Mouse (Mus musculus) kidney, adult 9 months (tissue): ENCODE results near the gene Gprc5b.

ENCODE experiments used
- DNase-seq: peaks from one replicate; pipeline ENCODE4 v3.0.0; 2022

Gprc5b gene

GRCm38 (mm10) chr7:118995007-118995406 lies at the start of gene Gprc5b:
Gene Gprc5b (minus strand): TSS chr7:118995211.
- DNase-seq, result peak; percentile 77

- DNase-seq, result no peak
Observed at GRCm38 (mm10) chr7:119041502-119041901, 46.5 kb upstream of the Gprc5b start.

GRCm38 (mm10) chr7:119037581-119037980 lies 42.6 kb upstream of the Gprc5b start:
- DNase-seq, result no peak

DNA sequence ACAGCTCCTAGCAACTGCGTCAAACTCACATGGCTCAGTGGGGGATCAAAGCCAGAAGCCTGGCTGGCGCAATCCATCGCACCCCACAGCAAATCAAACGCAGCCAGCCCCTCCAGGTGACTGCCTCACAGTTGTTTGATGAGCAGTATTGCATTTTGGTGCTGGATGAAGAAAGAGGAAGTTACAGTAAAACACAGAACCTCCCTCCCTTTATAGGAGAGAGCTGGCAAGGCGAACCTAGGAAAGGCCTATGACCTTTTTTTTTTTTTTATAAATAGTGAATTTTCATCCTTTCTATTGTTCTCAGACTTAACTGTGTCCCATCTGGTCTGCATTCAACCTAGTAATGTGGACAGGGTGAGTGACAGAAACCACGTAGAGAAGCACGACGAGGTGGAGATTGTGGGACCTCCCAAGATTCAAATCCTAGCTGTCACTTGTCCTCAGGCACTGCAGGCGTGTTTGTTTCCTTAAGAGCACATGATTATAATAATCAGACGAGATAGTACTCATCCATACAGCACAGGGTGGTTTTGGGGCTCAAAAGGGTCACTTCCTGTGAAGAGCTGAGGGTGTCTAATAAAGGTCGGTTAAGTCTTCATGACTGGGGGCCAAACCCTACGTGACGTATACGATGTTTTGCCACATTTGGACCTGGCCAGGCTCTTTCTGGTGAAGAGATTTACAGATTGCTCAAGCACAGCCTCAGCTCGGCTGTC lies 39.4 kb upstream of the Gprc5b start:
- DNase-seq, result no peak

- peak; percentile 80 for DNase-seq
Observed at GRCm38 (mm10) chr7:119023394-119023921, 28.4 kb upstream of the Gprc5b start.

DNA sequence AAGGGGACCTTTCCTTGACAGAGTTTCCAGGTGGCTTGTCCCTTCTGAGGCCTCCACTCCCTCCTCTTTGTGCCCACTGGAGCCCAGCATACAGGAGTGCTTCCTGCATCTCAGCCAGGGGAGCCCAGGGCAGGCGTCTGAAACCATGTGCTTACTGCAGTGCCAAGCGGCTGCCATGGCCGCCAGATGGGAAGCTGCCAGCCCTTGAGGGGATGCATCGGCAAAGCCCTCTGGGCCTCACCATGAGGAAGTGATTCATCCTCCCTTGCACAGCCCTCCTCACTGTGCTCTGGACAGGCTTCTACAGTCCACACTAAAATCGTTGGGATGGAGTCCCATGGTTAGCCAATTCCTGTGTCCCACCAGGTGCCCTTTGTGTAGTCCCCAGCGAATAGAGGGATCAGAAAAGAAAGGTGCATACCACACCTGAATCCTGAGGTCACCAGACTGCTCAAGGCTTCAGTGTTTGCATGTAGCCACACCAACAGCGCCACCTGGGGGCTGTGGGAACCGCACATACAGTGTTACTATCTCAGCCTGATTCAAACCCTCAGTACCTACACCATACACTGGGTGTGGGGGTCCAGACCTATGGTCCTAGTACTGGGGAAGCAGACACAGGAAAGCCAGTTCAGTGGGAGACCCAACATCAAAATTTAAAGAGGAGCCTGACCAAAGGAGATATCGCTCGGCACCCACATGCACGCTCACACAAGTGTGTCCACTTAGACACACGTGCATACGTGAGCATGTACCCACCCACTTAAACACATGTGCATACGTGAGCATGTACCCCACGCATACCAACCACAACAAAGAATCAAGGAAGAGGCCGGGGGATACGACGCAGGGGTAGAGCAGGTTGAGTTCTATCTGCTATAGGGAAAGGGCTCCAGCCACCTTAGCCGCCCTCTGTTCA lies 27.5 kb upstream of the Gprc5b start:
- DNase-seq, result peak; percentile 41

DNA sequence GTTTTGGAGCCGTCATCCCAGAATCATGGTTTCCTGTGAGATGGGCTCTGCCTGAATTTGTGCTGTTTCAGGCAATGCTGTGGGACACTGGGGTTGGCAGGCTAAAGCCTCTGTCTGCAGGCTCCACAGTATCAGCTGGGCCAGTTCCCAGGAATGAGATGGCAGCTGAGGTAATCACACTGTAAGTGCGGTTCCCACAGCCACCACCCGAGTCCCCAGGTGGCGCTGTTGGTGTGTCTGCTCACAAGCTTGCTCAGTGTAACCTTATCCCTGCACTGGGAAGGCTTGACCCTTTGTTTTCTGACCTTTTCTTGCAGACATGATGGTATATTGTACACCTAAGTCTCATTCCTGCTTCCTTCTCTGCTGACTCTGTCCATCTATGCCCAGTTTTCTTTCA lies 24.5 kb upstream of the Gprc5b start:
- peak; percentile 37 for DNase-seq

- peak; percentile 38 for DNase-seq
Observed at GRCm38 (mm10) chr7:119015736-119016135, 20.7 kb upstream of the Gprc5b start.

- DNase-seq, result peak; percentile 79
Observed at GRCm38 (mm10) chr7:119010854-119011529, 16.0 kb upstream of the Gprc5b start.

DNA sequence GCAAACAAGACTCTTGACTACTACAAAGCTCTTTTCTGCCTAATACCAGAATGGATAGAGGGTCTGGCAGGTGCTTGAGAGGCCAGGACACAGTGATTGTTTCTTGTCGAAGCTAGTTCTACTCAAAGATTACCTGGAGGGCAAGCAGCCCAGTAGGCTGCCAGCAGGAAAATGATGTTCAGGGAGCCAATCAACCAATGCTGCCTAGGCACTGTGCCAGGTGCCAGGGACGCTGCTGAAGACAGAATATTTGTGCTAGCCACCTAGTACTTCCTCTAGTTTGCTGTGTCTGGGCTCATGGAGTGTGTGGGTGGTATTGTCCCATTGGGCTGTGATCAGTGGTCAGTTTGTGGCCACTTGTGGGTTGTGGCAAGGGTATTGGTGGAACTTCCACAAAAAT lies 7.5 kb upstream of the Gprc5b start:
- DNase-seq, result peak; percentile 40

DNA sequence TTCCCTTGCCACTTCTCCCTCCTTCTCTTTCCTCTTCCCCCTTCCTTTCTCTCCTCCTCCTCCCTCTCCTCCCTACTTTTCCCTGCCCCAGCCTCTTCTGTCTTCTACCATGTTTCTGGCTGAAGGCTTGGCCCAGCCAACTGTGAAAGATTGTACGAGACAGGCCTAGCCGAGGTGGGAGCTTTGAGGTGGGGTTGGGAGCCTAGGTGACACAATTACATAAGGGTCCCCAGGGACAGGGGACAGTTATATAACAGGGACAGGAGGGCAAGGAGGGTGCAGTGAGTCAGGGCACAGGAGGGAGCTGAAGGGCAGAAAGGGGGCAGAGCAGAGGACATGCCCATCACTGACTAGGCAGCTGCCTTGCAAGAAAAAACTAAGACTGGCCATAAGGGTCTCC lies 7.0 kb upstream of the Gprc5b start:
- DNase-seq, result peak; percentile 28

DNA sequence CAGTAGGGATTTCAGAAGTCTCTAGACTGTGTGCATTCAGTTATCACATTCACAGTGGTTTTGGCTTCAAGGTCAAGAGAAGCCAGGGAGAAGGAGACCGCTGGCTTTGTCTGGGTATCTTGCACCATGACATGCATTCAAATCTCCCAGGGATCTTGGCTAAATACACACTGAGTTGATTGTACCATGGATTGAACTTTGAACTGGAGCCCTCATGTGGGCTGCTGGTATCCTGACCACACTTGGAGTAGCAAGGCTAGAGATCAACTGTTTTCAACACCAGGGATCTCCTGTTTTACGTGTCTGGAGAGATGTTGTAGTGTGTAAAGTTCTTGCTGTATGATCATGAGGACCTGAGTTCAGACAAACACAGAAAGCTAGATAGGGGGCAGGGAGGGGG lies 4.8 kb upstream of the Gprc5b start:
- peak; percentile 30 for DNase-seq

- DNase-seq, result peak; percentile 89
Observed at GRCm38 (mm10) chr7:118996137-118996837, 1.3 kb upstream of the Gprc5b start.

DNA sequence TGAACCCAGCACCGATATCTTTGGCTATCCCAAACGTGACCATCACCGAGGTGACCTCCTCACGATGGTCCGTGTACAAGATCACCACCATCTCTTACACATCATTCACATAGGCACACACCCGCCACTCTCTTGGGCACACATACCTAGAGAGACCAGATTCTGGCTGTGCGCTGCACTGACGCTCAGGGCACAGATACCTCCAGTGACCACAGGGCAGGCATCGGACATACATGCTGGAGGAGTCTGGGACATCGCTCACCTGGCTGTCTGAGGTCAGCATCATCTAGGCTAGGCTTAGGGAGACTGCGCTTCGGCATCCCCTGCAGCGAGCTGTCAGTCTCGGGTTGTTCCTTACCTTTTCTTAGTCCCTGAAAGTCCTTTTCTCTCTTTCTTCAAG lies 660 bp upstream of the Gprc5b start:
- no peak for DNase-seq

DNA sequence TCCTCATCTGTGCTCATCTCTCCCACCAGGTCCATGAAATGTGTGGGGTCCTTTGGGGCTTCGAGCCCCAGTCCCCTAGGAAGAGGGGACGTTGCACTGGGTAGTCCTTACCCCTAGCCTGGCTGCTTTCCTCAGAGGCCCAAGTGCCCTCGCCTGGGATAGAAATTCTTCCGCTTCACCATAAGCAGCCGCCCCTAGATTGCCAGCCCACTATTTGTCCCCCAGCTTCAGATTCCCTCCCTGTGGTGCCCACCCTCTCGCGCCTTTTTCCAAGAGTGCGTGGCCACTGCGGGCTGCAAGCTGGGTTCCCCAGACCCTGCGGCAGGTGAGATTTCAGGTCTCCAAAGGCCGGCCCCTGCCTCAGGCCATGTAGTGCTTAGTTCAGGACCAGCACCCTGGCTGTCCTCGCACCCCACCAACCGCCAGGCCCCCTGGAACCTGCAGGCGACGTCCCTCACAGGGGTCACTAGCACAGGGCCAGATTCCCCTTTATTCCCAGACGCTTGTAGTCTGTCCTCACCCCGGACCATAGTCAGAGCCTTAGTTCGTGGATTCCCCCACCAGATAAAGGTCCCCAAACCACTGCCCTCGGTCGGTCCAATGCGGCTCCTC lies 674 bp downstream of the Gprc5b start:
- no peak for DNase-seq

GRCm38 (mm10) chr7:118993597-118994230 lies 1.3 kb downstream of the Gprc5b start:
- peak; percentile 9 for DNase-seq

DNA sequence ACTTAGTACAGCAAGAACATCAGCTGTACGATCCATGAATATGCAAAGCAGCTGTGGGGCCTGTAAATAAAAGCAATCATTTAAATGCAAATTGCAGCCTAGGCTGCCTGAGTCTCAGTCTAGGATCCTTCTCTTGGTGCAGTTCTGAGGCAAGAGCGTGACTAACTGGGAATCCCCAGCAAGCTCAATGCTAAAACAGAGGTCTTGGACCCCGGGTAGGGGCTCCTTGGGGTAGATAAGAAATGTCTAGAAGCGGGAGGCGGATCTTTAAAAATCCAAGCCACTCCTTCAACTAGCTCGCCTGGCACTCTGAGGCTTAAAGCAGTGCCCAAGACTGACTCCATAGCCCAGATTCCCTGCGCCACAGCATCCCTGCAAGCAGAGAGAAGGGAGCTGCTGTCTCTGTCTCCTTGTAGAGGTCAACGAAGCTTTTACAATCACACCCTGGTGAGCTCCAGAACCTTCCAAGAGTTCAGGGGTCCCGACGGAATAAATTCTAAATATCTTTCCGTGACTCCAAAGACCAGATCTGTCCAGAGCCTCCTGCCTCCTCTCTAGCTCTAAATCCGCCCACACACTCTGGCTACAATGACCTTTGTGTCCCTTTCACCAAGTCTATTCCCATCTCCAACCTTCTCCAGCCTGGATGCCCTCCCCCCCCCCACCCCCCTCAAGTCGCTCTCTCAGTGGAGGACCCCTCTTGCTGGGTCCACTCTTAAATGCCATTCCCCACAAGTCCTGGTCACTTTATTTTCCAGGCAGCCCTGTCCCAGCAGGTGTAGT lies 2.2 kb downstream of the Gprc5b start:
- peak; percentile 9 for DNase-seq

DNA sequence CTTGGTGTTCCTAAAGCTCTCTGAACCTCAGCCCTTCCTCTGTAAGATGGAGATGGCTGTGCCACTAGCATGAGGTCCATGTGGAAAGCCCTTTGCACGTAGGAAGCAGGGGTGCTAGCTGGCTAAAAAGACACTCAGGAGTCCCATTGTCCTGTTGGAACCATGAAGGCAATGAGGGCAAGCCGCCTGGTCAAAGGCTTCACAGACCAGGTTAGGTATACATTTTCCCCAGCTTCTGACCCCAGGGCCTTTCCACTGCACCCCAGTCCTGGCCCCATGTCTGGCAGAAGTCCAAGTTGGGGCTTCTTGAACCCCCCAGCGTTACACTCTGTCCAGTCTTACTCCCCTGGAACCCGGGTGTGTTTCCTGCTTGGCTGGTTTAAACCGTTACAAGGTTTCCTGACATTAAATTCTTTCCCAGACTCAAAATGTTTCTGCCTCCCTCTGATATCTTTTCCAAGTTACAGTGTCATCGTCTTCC lies 2.9 kb downstream of the Gprc5b start:
- no peak for DNase-seq

DNA sequence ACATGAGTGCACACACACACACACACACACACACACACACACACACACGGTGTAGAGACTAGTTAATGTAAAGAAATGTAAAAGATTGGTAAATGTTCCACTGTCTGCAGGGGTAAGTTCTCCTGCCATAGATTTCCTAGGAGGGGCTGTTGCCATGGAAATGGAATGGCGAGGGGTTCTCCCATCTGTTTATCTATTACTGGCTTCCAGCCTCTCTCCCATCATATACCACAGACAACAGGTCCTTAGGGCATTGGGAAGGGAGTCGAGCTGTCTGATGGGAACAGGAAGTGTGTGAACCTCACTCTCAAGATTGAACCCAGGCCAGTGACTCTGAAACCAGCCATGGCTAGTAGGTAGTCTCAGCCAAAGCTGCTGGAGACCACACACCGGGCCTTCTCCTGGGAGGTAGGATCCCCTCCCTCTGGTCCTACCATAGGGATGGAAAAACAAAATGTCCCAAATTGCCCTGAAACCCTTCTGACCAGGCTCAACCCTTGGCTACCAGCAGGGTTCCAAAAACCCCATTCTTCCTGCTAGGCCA lies 3.6 kb downstream of the Gprc5b start:
- DNase-seq, result no peak

DNA sequence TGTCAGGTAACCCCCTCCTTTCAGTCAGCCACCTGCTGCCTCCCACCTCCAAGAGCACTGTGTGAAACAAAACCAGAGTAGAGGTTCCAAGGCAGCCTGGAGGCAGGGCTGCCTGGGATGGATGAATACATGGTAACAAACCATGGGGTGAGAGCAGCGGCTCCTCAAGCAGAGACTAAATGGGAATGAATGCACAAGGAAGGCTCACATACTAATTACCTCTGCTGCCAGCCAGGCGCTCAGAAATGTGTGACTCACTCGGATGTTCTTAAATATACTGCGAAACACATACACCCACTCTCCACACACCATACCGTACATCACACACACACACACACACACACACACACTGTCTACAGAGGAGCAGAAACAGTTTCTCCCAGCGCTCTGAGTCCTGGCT lies 4.7 kb downstream of the Gprc5b start:
- no peak for DNase-seq
